Comparison of ENCODE assay signal across 14 mouse cellular contexts in genomic region chr8:104061048-104061988, GRCm38 (mm10). TPM values are rescaled to one million over a fixed set of nuclear protein-coding genes. Genes with fewer than 3 reads are reported as not detected.
DNase-seq lines count a peak whose midpoint lies in the region; ATAC-seq and TF ChIP-seq lines count a peak whose summit lies in the region.
"Had no signal": no experiment of that assay in that cellular context is flagged by ENCODE, and none has a peak within 500 bp of the region (broad histone marks: within the 10 kb centered on the region; RNA-seq: fewer than 3 reads in every experiment).

No protein-coding gene starts in this region.

- no peaks in the 10 kb centered on the region for H3K9me3 ChIP-seq in forebrain, embryonic 14.5 days (replicated peaks; ENCODE audit: control insufficient read depth, low read length)
- H3K9me3 ChIP-seq in forebrain, embryonic 11.5 days (ENCODE audit: control insufficient read depth, low read length): no peaks in the 10 kb centered on the region
- H3K9me3 ChIP-seq in hindbrain, embryonic 13.5 days: no peaks in the 10 kb centered on the region
- no peaks in the 10 kb centered on the region for H3K9me3 ChIP-seq in midbrain, embryonic 14.5 days (ENCODE audit: control insufficient read depth, low read length)
- H3K9me3 ChIP-seq in liver, postnatal 0 days (ENCODE audit: low read length): no peaks in the 10 kb centered on the region
- H3K9me3 ChIP-seq: heart, embryonic 13.5 days; liver, embryonic 13.5 days had no signal

- intact Hi-C loops in gastrocnemius, postnatal 36 days (cut with DNase I): no loop called here

- H3K36me3 ChIP-seq in forebrain, embryonic 14.5 days (ENCODE audit: control insufficient read depth, insufficient read depth, low read length): no peaks in the 10 kb centered on the region
- H3K36me3 ChIP-seq in forebrain, embryonic 11.5 days (ENCODE audit: control insufficient read depth, insufficient read depth, low read length): no peaks in the 10 kb centered on the region
- H3K36me3 ChIP-seq in hindbrain, embryonic 13.5 days: no peaks in the 10 kb centered on the region
- H3K36me3 ChIP-seq in midbrain, embryonic 14.5 days (ENCODE audit: control insufficient read depth, insufficient read depth, low read length): no peaks in the 10 kb centered on the region
- no peaks in the 10 kb centered on the region for H3K36me3 ChIP-seq in liver, postnatal 0 days (replicated peaks; ENCODE audit: insufficient read depth, low read length)
- H3K36me3 ChIP-seq: heart, embryonic 13.5 days; liver, embryonic 13.5 days had no signal

- H3K4me3 ChIP-seq in forebrain, embryonic 14.5 days (ENCODE audit: low read depth, low read length): no peak overlapping the region
- H3K4me3 ChIP-seq in forebrain, embryonic 11.5 days (ENCODE audit: low read depth, low read length): no peak overlapping the region
- H3K4me3 ChIP-seq in hindbrain, embryonic 13.5 days: no peak overlapping the region
- H3K4me3 ChIP-seq in midbrain, embryonic 14.5 days (replicated peaks; ENCODE audit: low read depth, low read length): no peak overlapping the region
- H3K4me3 ChIP-seq in liver, postnatal 0 days (ENCODE audit: low read depth, low read length): no peak overlapping the region
- H3K4me3 ChIP-seq: gastrocnemius, adult 2 months; heart, embryonic 13.5 days; liver, embryonic 13.5 days had no signal

- peak; percentile 27; the same call in 1 of the 2 replicates for ATAC-seq in forebrain, embryonic 14.5 days
- ATAC-seq in forebrain, embryonic 11.5 days (replicated peaks; ENCODE audit: low FRiP score): no peak; the same call in 1 of the 2 replicates
- peak; percentile 37 for ATAC-seq in hindbrain, embryonic 13.5 days (ENCODE audit: low FRiP score)
- peak; percentile 41 for ATAC-seq in midbrain, embryonic 14.5 days (ENCODE audit: low FRiP score, low TSS enrichment)
- ATAC-seq in liver, postnatal 0 days: no peak
- ATAC-seq: inflammation-experienced regulatory T-cells, adult 6 months had no signal

- 82% methylated on average over 6 of the region's 6 CpGs for WGBS in forebrain, embryonic 14.5 days
- 77% methylated on average over 6 of the region's 6 CpGs for WGBS in forebrain, embryonic 11.5 days
- 64% methylated on average over 6 of the region's 6 CpGs for WGBS in hindbrain, embryonic 13.5 days
- WGBS in midbrain, embryonic 14.5 days: 67% methylated on average over 6 of the region's 6 CpGs
- WGBS in liver, postnatal 0 days (ENCODE audit: insufficient replicate concordance): 61% methylated on average over 6 of the region's 6 CpGs

- H3K4me1 ChIP-seq in forebrain, embryonic 14.5 days (ENCODE audit: control insufficient read depth, insufficient read depth, low read length): peaks cover 8% of the 10 kb centered on the region; the same call in 1 of the 2 replicates
- peaks cover 3% of the 10 kb centered on the region; the same call in 1 of the 2 replicates for H3K4me1 ChIP-seq in forebrain, embryonic 11.5 days (replicated peaks; ENCODE audit: control insufficient read depth, insufficient read depth, low read length)
- peaks cover 24% of the 10 kb centered on the region for H3K4me1 ChIP-seq in hindbrain, embryonic 13.5 days (replicated peaks)
- H3K4me1 ChIP-seq in midbrain, embryonic 14.5 days (ENCODE audit: control insufficient read depth, insufficient read depth, low read length): peaks cover 18% of the 10 kb centered on the region
- no peaks in the 10 kb centered on the region for H3K4me1 ChIP-seq in liver, postnatal 0 days (ENCODE audit: insufficient read depth)
- H3K4me1 ChIP-seq: heart, embryonic 13.5 days; liver, embryonic 13.5 days had no signal

- TF ChIP-seq EP300 in liver, postnatal 0 days (IDR thresholded peaks at IDR 0.05; ENCODE audit: low read depth): no peak

- H3K4me2 ChIP-seq in forebrain, embryonic 14.5 days (ENCODE audit: low read length): no peak overlapping the region
- H3K4me2 ChIP-seq in forebrain, embryonic 11.5 days (ENCODE audit: low read depth, low read length, severe bottlenecking): no peak overlapping the region
- peak overlapping the region; percentile 36 for H3K4me2 ChIP-seq in hindbrain, embryonic 13.5 days
- H3K4me2 ChIP-seq in midbrain, embryonic 14.5 days (ENCODE audit: low read length): peak overlapping the region; percentile 35; the same call in 1 of the 2 replicates
- H3K4me2 ChIP-seq in liver, postnatal 0 days (ENCODE audit: low read depth, low read length): no peak overlapping the region
- H3K4me2 ChIP-seq: heart, embryonic 13.5 days; liver, embryonic 13.5 days had no signal

- no peak for DNase-seq in forebrain, embryonic 14.5 days (ENCODE audit: low spot score)
- DNase-seq in forebrain, embryonic 11.5 days (ENCODE audit: low spot score): no peak
- peak; percentile 34 for DNase-seq in 3T3-L1 (ENCODE audit: low read depth, low spot score)
- no peak for DNase-seq in midbrain, embryonic 14.5 days
- no peak for DNase-seq in liver, postnatal 0 days
- DNase-seq in yolk sac, embryonic 10.5 days (ENCODE audit: low spot score): no peak
- DNase-seq in gastrocnemius, postnatal 36 days: no peak
- DNase-seq: adrenal gland, postnatal 10 days; liver, embryonic 13.5 days had no signal

- H3K27ac ChIP-seq in forebrain, embryonic 14.5 days (ENCODE audit: low read depth, low read length): no peak overlapping the region
- H3K27ac ChIP-seq in forebrain, embryonic 11.5 days (ENCODE audit: low read depth, low read length): no peak overlapping the region
- peak overlapping the region; percentile 60 for H3K27ac ChIP-seq in hindbrain, embryonic 13.5 days
- H3K27ac ChIP-seq in midbrain, embryonic 14.5 days (replicated peaks; ENCODE audit: low read depth, low read length): peak overlapping the region; percentile 41; the same call in 1 of the 2 replicates
- H3K27ac ChIP-seq in liver, postnatal 0 days (ENCODE audit: low read depth): no peak overlapping the region
- H3K27ac ChIP-seq: gastrocnemius, adult 2 months; heart, embryonic 13.5 days; liver, embryonic 13.5 days had no signal

- TF ChIP-seq CTCF in liver, postnatal 0 days (IDR thresholded peaks at IDR 0.05; ENCODE audit: low read depth): no peak

- H3K9ac ChIP-seq in forebrain, embryonic 14.5 days (ENCODE audit: low read length): no peak overlapping the region
- no peak overlapping the region for H3K9ac ChIP-seq in forebrain, embryonic 11.5 days (ENCODE audit: low read length)
- peak overlapping the region; percentile 19; the same call in 1 of the 2 replicates for H3K9ac ChIP-seq in hindbrain, embryonic 13.5 days
- no peak overlapping the region for H3K9ac ChIP-seq in midbrain, embryonic 14.5 days (replicated peaks; ENCODE audit: low read length)
- H3K9ac ChIP-seq in liver, postnatal 0 days (replicated peaks): no peak overlapping the region
- H3K9ac ChIP-seq: heart, embryonic 13.5 days; liver, embryonic 13.5 days had no signal

- no peaks in the 10 kb centered on the region for H3K27me3 ChIP-seq in forebrain, embryonic 14.5 days (replicated peaks; ENCODE audit: control insufficient read depth, insufficient read depth, low read length)
- H3K27me3 ChIP-seq in forebrain, embryonic 11.5 days (ENCODE audit: control insufficient read depth, insufficient read depth, low read length): no peaks in the 10 kb centered on the region
- 0 out of 2 replicates have a peak, but pooled peaks cover 7% of the 10 kb centered on the region for H3K27me3 ChIP-seq in hindbrain, embryonic 13.5 days
- H3K27me3 ChIP-seq in midbrain, embryonic 14.5 days (ENCODE audit: control insufficient read depth, insufficient read depth, low read length): no peaks in the 10 kb centered on the region
- no peaks in the 10 kb centered on the region for H3K27me3 ChIP-seq in liver, postnatal 0 days (ENCODE audit: insufficient read depth, low read length)
- H3K27me3 ChIP-seq: heart, embryonic 13.5 days; liver, embryonic 13.5 days had no signal

RNA-seq across cellular contexts. Expression of gene Cdh5, which starts 40.1 kb away (rescaled TPM):
- 13.6 and 13.7 TPM in 2 replicates for polyA plus RNA-seq in forebrain, embryonic 14.5 days (2014; fragmentation: Nextera tagmentation; extraction: Ambion mirVana)
- 13.2 and 15.9 TPM in 2 replicates for polyA plus RNA-seq in forebrain, embryonic 11.5 days (2014; fragmentation: Nextera tagmentation; extraction: Ambion mirVana)
- 14.6 and 16.5 TPM in 2 replicates for polyA plus RNA-seq in hindbrain, embryonic 13.5 days (2015; fragmentation: Nextera tagmentation; extraction: Ambion mirVana)
- 5.3 and 12.7 TPM in 2 replicates for polyA plus RNA-seq in midbrain, embryonic 14.5 days (2014; fragmentation: Nextera tagmentation; extraction: Ambion mirVana)
- polyA plus RNA-seq in liver, postnatal 0 days (2015; fragmentation: Nextera tagmentation; extraction: Ambion mirVana): 8.8 and 10.0 TPM in 2 replicates
- 10 to 100 TPM; 40.2 to 46.1 TPM for total RNA-seq in gastrocnemius, postnatal 36 days (2021)
- total RNA-seq: megakaryocyte-erythroid progenitor cell, adult 5-6 weeks had no signal

Comparison
In these comparisons a context has a peak if more than half of its experiments do, and no peak if none do; other contexts are left out.
1. ATAC-seq: peak in forebrain, embryonic 14.5 days (single experiment), hindbrain, embryonic 13.5 days (single experiment) and midbrain, embryonic 14.5 days (single experiment); none in forebrain, embryonic 11.5 days (single experiment) and liver, postnatal 0 days (single experiment).
2. H3K27ac ChIP-seq: peak in hindbrain, embryonic 13.5 days (single experiment) and midbrain, embryonic 14.5 days (single experiment); none in forebrain, embryonic 14.5 days (single experiment), forebrain, embryonic 11.5 days (single experiment) and liver, postnatal 0 days (single experiment).
3. H3K4me2 ChIP-seq: peak in hindbrain, embryonic 13.5 days (single experiment) and midbrain, embryonic 14.5 days (single experiment); none in forebrain, embryonic 14.5 days (single experiment), forebrain, embryonic 11.5 days (single experiment) and liver, postnatal 0 days (single experiment).